Mouse (Mus musculus) thymus, postnatal 0 days (tissue): ENCODE results near the gene Cep295nl. TPM values are rescaled to one million over a fixed set of nuclear protein-coding genes. Genes with fewer than 3 reads are reported as not detected.

Experiments
- DNase-seq: peaks from one replicate; pipeline ENCODE4 v3.0.0-alpha.2; 2015; ENCODE audit warnings: low spot score
- polyA plus RNA-seq: library from polyadenylated mRNA; unstranded; fragments of >200 nt; fragmentation: Nextera tagmentation; extraction: Ambion mirVana; gene quantifications from 2 replicates; pipeline ENCODE4 v1.2.1, GENCODE M21; 2015

Cep295nl gene
- polyA plus RNA-seq, 1 experiment from 2014 or later, result 0.30 TPM

DNA sequence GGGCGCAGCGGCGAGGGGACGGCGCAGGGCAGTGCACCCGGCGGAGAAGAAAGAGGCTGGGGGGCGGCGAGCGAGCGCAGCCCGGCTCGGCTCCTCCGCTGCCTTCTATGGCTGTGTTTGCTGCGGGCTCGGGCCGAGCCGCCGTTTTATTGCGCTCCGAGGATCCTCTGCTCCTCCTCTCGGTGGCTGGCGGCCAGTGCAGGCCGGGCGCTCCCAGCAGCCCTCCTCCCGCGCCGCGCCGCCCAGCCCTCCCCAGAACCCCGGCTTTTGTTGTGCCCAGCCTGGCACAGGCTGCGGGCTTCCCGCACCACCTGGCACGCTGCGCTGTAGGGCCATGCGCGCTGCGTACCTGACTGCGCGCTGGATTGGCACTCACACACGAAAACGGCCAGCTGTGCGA, 12.9 kb upstream of the Cep295nl start:
- DNase-seq, result peak; percentile 87

- DNase-seq, result no peak
These were observed 12.4 kb upstream of the Cep295nl start for GRCm38 (mm10) chr11:118354636-118355191.

- DNase-seq, result peak; percentile 29
These were observed 7.2 kb upstream of the Cep295nl start for GRCm38 (mm10) chr11:118349494-118349893.

GRCm38 (mm10) chr11:118348877-118349276, 6.6 kb upstream of the Cep295nl start:
- peak; percentile 73 for DNase-seq

DNA sequence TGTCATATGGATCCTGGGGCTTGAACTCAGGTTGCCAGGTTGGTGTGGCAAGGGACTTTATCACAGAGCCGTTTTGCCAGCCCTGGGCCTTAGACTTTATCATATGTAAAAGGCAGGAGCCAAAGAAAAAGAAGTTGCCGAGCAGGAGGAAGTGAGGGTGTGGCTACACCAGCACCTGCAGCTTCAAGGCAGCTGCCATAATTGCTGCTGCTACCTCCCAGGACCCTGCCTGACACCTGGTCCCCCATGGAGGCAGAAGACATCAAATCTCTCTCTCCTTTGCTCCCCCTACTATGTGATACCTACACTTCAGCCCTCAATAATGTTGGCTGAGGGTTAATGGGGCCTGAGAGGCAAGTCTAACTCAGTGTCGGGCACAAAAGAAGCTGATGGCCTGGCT, 6.1 kb upstream of the Cep295nl start:
- DNase-seq, result peak; percentile 85

DNA sequence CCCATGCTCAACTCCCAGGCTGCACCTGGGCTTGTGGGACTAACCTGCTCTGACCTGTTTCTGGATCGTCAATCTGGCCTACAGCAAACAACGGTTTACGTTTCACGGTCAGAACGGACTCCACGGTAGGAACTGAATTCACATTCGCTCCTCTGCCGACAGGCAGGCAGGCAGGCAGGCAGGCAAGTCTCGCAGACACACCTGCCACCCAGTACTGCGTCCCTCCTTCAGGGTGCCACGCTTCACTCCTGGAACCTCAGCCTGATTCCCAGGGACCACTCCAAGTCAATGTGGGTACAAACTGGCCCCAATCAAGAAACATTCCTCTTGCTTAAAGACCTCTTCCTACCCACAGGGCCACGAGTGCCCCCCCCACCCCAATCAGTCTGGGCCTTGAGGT, 5.6 kb upstream of the Cep295nl start:
- peak; percentile 25 for DNase-seq

GRCm38 (mm10) chr11:118347391-118347790, 5.1 kb upstream of the Cep295nl start:
- no peak for DNase-seq

- peak; percentile 34 for DNase-seq
These were observed 4.2 kb upstream of the Cep295nl start for GRCm38 (mm10) chr11:118346395-118347096.

DNA sequence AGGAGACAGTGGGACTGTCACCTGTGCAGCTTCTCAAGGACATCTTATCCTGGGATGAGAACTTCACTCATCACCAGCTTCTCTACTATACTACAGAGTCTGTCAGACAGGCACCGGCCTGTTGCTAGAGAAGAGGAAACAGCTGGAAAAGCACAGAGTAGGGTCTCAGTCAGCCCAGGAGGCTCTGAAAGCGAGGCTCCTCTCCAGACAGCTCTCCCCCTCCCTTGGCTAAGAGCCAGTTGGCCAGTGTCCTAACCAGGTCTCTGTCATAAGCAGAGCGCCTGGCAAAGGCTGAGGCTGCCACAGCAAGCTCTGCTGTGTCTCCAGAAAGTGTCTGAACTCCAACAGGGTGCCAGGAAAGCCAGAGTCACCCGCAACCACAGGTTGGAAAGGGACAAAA, 3.4 kb upstream of the Cep295nl start:
- no peak for DNase-seq

- no peak for DNase-seq
These were observed 1.3 kb upstream of the Cep295nl start for GRCm38 (mm10) chr11:118343629-118344028.

- peak; percentile 80 for DNase-seq
These were observed 4.7 kb downstream of the Cep295nl start for GRCm38 (mm10) chr11:118337491-118338168.

- DNase-seq, result no peak
These were observed 8.9 kb downstream of the Cep295nl start for GRCm38 (mm10) chr11:118333431-118333830.

DNA sequence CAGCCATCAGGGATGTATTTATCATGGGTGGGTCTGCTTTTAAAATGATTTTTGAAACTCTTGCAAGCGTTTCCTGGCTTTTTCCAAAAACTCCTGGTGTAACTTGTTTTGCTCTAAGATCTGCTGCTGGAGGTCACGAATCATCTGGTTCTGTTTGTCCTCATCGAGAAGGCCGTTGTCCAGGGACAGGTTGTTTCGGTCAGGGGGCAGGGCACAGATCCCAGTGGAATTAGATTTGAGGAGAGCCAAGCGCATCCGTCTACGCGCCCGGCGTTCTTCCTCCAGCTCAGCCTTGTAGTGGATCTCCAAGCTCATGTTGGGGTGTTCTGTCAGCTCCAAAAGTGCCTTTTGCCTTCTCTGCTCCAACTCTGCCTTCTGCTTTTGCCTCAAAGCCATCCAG, 9.9 kb downstream of the Cep295nl start:
- DNase-seq, result no peak

GRCm38 (mm10) chr11:118330777-118331176, 11.5 kb downstream of the Cep295nl start:
- DNase-seq, result no peak

DNA sequence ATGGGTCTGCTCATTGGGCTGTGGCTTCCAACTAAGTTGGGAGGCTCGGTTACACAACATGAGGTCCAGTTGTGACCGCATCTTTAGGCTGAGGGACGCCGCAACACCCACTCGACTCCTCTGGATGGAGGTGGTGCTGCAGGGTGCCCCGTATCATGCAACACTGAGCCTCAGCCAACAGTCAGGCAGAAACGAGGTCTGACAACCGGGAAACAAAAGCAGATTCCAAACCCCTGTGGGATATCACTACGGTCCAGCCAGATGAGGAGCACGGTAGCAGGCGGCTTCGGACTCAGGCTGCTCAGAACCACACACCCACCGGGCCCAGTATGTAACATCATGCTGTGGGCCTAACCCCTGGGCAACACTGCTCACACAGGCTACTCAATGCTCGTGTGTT, 11.9 kb downstream of the Cep295nl start:
- DNase-seq, result no peak

- DNase-seq, result no peak
These were observed 13.4 kb downstream of the Cep295nl start for GRCm38 (mm10) chr11:118328947-118329346.

DNA sequence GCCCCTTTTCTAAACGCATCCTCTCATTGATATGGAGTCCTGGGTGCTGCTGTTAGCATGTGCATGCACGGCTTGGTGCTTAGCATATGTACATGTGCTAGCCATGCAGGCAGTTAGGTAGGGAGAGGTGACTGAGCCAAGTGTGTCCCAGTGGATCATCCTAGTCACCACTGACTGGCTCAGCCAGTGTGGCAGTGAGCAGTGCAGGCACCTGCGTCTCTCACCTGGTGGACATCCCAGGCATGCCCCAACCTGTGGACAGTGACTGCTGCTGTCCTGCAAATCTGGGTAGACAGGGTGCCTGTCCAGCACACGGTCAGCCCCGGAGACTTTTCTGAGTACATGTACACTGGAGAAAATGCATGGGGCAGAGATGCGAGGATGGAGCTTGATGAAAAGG, 13.8 kb downstream of the Cep295nl start:
- no peak for DNase-seq

DNA sequence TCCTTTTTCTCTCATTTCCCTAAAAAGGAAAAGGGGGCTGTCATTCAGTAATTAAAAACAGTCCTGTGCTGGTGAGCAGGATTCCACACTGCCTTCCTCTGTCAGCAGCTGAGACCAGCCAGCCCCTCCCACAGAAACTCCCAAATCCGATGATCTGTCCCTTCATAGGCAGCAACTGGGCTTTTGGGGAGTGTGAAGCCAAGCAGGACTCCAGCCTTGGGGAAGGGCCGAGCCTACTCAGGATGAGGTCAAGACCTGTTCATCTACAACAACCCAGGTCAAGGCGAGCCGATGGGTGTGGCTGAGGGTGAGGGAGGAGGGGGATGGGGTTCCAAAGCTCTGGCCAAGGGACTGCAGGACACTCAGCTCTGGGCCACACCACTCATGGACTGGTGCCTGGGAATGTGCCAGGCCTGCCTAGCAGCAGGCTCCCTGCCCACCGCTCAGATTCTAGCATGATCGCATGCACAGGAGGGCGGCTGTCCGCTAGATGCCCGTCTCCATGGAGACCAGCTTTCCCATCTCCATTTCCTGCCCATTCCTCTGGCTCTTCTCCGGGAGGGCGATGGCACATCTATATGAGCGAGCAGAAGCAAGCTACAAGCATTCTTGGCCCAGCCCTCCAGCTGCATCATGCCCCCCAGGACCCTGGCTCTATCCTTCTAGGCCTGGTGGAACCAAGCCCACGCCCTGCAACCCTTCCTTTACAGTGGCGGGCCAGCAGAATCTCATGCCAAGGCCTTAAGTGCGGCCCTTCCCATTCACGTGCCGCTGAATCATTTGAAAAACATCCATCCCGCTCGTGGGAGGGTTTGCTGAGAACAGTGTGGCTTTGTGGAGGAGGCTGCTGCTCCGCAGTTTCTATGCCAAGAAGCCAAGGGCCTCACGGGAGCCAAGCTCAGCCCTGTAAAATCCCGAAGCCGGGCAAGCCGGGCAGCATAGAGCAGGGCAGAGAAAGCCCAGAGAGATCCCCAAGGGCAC, 15.0 kb downstream of the Cep295nl start:
- DNase-seq, result no peak

DNA sequence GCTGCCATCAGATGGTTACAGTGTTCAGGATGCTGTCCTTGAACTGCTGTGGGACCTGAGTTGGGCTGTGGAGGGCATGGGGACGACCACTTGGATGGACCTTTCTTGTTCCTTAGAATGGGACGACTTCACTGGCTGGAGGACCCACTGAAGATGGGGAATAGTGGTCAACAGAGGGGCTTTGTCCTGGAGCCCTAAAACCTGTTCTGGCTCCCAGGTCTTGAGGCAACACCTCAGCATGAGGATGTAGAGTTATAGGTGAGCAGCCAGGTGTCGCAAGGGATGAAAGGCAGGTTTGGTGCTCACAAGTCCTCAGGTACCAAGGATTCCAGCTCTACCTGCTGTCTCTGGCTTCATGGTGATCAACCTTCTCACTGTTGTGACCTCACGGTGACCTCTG, 15.8 kb downstream of the Cep295nl start:
- DNase-seq, result no peak

DNA sequence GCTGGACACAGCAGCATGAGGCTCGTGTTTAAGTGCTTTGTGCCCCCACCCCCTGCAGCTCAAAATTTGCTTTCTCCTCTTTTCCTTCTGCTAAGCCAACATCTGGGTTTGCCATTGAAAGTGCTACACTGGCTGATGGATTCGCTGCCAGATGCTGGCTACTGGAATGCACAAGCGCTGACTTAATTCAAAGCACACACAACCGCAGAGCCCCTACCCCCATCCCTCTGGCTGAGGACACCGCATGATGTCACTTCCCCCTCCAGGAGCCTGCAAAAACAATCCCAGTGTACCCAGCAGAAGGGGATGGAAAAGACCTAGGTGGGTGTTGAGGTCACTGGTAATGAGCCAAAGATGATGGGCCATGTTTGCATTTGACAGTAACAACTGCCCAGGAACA, 17.8 kb downstream of the Cep295nl start:
- DNase-seq, result no peak

DNA sequence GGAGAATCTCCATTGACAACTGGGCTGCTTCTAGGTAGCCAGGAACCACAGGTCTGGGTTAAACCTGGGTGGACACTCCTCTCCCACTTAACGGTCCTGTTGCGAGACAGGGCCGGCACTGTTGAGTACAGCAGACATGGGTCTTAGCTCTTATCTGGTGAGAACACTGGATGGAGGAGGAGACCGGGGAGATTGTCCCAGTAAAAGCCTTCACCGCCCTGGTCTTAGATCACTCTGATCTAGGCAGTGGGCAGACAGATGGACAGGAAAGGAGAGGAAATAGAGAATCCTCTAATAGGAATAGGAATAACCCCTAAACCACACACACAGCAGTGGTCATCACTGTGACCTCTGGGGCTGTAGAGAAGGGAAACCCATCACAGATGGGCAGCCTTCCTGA, 18.3 kb downstream of the Cep295nl start:
- DNase-seq, result no peak

DNA sequence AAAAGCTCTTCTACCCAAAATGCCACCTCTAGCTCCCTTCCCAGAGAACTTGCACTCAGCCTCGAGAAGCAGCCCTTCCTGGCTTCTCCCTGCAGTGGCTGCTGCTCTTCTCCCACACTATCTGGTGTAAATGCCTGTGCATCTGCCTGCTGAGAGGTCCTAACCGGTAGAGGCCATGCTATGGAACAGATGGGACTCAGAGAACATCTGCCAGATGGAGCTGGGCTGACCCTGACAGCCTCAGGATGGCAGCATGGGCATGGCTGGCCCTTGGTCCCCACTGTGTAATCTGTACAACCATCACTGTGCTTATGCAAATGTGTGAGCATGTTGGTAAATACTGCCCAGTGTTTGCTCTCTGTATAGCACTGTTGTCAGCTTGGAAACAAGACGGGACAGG, 19.7 kb downstream of the Cep295nl start:
- DNase-seq, result no peak
